Mouse (Mus musculus): ENCODE measurements around the gene Nsun4. TPM values are rescaled to one million over a fixed set of nuclear protein-coding genes. Genes with fewer than 3 reads are reported as not detected.
A peak's percentile ranks its signal among the peaks of the same experiment; 100 is the strongest.

Nsun4 gene
- polyA plus RNA-seq, 1 experiment from 2014 or later: 10.4 TPM

- Histone ChIP-seq H3K4me2 (replicated peaks) (no peak overlapping the region), H3K36me3 (replicated peaks; ENCODE audit: control insufficient read depth, insufficient read depth) (no peaks in the 10 kb centered on the region), H3K9ac (no peak overlapping the region), H3K4me1 (replicated peaks; ENCODE audit: control insufficient read depth, insufficient read depth, low read length) (no peaks in the 10 kb centered on the region), H3K4me3 (replicated peaks; ENCODE audit: low read length) (no peak overlapping the region), H3K9me3 (ENCODE audit: control insufficient read depth, low read length) (no peaks in the 10 kb centered on the region), H3K27ac (no peak overlapping the region), H3K27me3 (ENCODE audit: control insufficient read depth, insufficient read depth, low read length) (no peaks in the 10 kb centered on the region)
- peak; percentile 28 for DNase-seq (ENCODE audit: low spot score)
- peak; percentile 79; the same call in 1 of the 2 replicates for ATAC-seq (ENCODE audit: low FRiP score)
- WGBS: 81% methylated on average over 16 of the region's 16 CpGs
Observed at GRCm38 (mm10) chr4:115994662-115995375, 58.9 kb downstream of the Nsun4 start.

- Histone ChIP-seq H3K27me3 (ENCODE audit: control insufficient read depth, insufficient read depth, low read length) (peaks cover 18% of the 10 kb centered on the region), H3K4me3 (replicated peaks; ENCODE audit: low read length) (no peak overlapping the region), H3K4me1 (replicated peaks; ENCODE audit: control insufficient read depth, insufficient read depth, low read length) (no peaks in the 10 kb centered on the region), H3K27ac (no peak overlapping the region), H3K9ac (no peak overlapping the region), H3K4me2 (replicated peaks) (no peak overlapping the region), H3K36me3 (replicated peaks; ENCODE audit: control insufficient read depth, insufficient read depth) (no peaks in the 10 kb centered on the region), H3K9me3 (ENCODE audit: control insufficient read depth, low read length) (no peaks in the 10 kb centered on the region)
- no peak for DNase-seq (ENCODE audit: low spot score)
- no peak for ATAC-seq (ENCODE audit: low FRiP score)
- 80% methylated on average over 7 of the region's 7 CpGs for WGBS
Observed at GRCm38 (mm10) chr4:115989382-115989781, 64.3 kb downstream of the Nsun4 start.

- ATAC-seq (ENCODE audit: low FRiP score) (no peak), DNase-seq (ENCODE audit: low spot score) (no peak)
- H3K27me3 ChIP-seq (ENCODE audit: control insufficient read depth, insufficient read depth, low read length): peaks cover 29% of the 10 kb centered on the region
- H3K4me1 ChIP-seq (replicated peaks; ENCODE audit: control insufficient read depth, insufficient read depth, low read length): no peaks in the 10 kb centered on the region
- no peaks in the 10 kb centered on the region for H3K36me3 ChIP-seq (replicated peaks; ENCODE audit: control insufficient read depth, insufficient read depth)
- 81% methylated on average over 5 of the region's 5 CpGs for WGBS
- no peak overlapping the region for H3K4me2 ChIP-seq (replicated peaks)
- H3K9me3 ChIP-seq (ENCODE audit: control insufficient read depth, low read length): no peaks in the 10 kb centered on the region
- H3K9ac ChIP-seq: no peak overlapping the region
- no peak overlapping the region for H3K4me3 ChIP-seq (replicated peaks; ENCODE audit: low read length)
- no peak overlapping the region for H3K27ac ChIP-seq
Observed at GRCm38 (mm10) chr4:115987858-115988530, 65.7 kb downstream of the Nsun4 start.

GRCm38 (mm10) chr4:115987436-115987835 is 66.2 kb downstream of the Nsun4 start:
- no peak for ATAC-seq (ENCODE audit: low FRiP score)
- Histone ChIP-seq H3K4me1 (replicated peaks; ENCODE audit: control insufficient read depth, insufficient read depth, low read length) (no peaks in the 10 kb centered on the region), H3K9ac (no peak overlapping the region), H3K9me3 (ENCODE audit: control insufficient read depth, low read length) (no peaks in the 10 kb centered on the region), H3K4me3 (replicated peaks; ENCODE audit: low read length) (no peak overlapping the region), H3K36me3 (replicated peaks; ENCODE audit: control insufficient read depth, insufficient read depth) (no peaks in the 10 kb centered on the region), H3K27ac (no peak overlapping the region), H3K4me2 (replicated peaks) (no peak overlapping the region), H3K27me3 (ENCODE audit: control insufficient read depth, insufficient read depth, low read length) (peaks cover 30% of the 10 kb centered on the region)
- no peak for DNase-seq (ENCODE audit: low spot score)
- 90% methylated on average over 1 of the region's 1 CpGs for WGBS

- peaks cover 51% of the 10 kb centered on the region for H3K27me3 ChIP-seq (ENCODE audit: control insufficient read depth, insufficient read depth, low read length)
- ATAC-seq (ENCODE audit: low FRiP score) (no peak), DNase-seq (ENCODE audit: low spot score) (no peak)
- no peak overlapping the region for H3K27ac ChIP-seq
- WGBS: 45% methylated on average over 8 of the region's 8 CpGs
- no peak overlapping the region for H3K4me3 ChIP-seq (replicated peaks; ENCODE audit: low read length)
- no peak overlapping the region for H3K9ac ChIP-seq
- no peaks in the 10 kb centered on the region; the same call in 1 of the 2 replicates for H3K4me1 ChIP-seq (replicated peaks; ENCODE audit: control insufficient read depth, insufficient read depth, low read length)
- no peaks in the 10 kb centered on the region for H3K36me3 ChIP-seq (replicated peaks; ENCODE audit: control insufficient read depth, insufficient read depth)
- H3K9me3 ChIP-seq (ENCODE audit: control insufficient read depth, low read length): no peaks in the 10 kb centered on the region
- H3K4me2 ChIP-seq (replicated peaks): no peak overlapping the region
Observed at GRCm38 (mm10) chr4:115984967-115985366, 68.7 kb downstream of the Nsun4 start.

GRCm38 (mm10) chr4:115984111-115984510 is 69.6 kb downstream of the Nsun4 start:
- 3% methylated on average over 13 of the region's 13 CpGs for WGBS

More at GRCm38 (mm10) chr4:115984111-115984510, 69.6 kb downstream of the Nsun4 start:
- Histone ChIP-seq H3K27ac (no peak overlapping the region), H3K9ac (no peak overlapping the region), H3K4me3 (replicated peaks; ENCODE audit: low read length) (no peak overlapping the region), H3K27me3 (ENCODE audit: control insufficient read depth, insufficient read depth, low read length) (peaks cover 60% of the 10 kb centered on the region), H3K4me2 (replicated peaks) (no peak overlapping the region), H3K9me3 (ENCODE audit: control insufficient read depth, low read length) (no peaks in the 10 kb centered on the region), H3K36me3 (replicated peaks; ENCODE audit: control insufficient read depth, insufficient read depth) (no peaks in the 10 kb centered on the region), H3K4me1 (replicated peaks; ENCODE audit: control insufficient read depth, insufficient read depth, low read length) (peaks cover 7% of the 10 kb centered on the region; the same call in 1 of the 2 replicates)
- ATAC-seq (ENCODE audit: low FRiP score) (peak; percentile 35; the same call in 1 of the 2 replicates), DNase-seq (ENCODE audit: low spot score) (peak; percentile 93)

Other genes with a start within 250 kb of the Nsun4 start
- gene Mob3c, start 225.8 kb downstream of the Nsun4 start, polyA plus RNA-seq (2014; fragmentation: Nextera tagmentation; extraction: Ambion mirVana): 5.5 and 5.8 TPM in 2 replicates
- gene Mknk1, start 214.7 kb downstream of the Nsun4 start, polyA plus RNA-seq (2014; fragmentation: Nextera tagmentation; extraction: Ambion mirVana): 21.3 and 21.6 TPM in 2 replicates
- 0.13 TPM in 1 of 2 replicates, not detected in the other for gene Kncn, start 169.5 kb downstream of the Nsun4 start, polyA plus RNA-seq (2014; fragmentation: Nextera tagmentation; extraction: Ambion mirVana)
- gene 6430628N08Rik, start 163.2 kb downstream of the Nsun4 start, polyA plus RNA-seq (2014; fragmentation: Nextera tagmentation; extraction: Ambion mirVana): 0.13 TPM in 1 of 2 replicates, not detected in the other
- gene Dmbx1, start 114.0 kb downstream of the Nsun4 start, polyA plus RNA-seq (2014; fragmentation: Nextera tagmentation; extraction: Ambion mirVana): 2.7 and 3.3 TPM in 2 replicates
- gene Faah, start 36.0 kb downstream of the Nsun4 start, polyA plus RNA-seq (2014; fragmentation: Nextera tagmentation; extraction: Ambion mirVana): 18.0 and 18.5 TPM in 2 replicates
- 438 and 513 TPM in 2 replicates for gene Uqcrh, start 21.2 kb upstream of the Nsun4 start, polyA plus RNA-seq (2014; fragmentation: Nextera tagmentation; extraction: Ambion mirVana)
- 75.9 and 79.7 TPM in 2 replicates for gene Lrrc41, start 21.4 kb upstream of the Nsun4 start, polyA plus RNA-seq (2014; fragmentation: Nextera tagmentation; extraction: Ambion mirVana)
- gene Rad54l, start 69.8 kb upstream of the Nsun4 start, polyA plus RNA-seq (2014; fragmentation: Nextera tagmentation; extraction: Ambion mirVana): 7.0 and 7.2 TPM in 2 replicates
- gene Pomgnt1, start 70.0 kb upstream of the Nsun4 start, polyA plus RNA-seq (2014; fragmentation: Nextera tagmentation; extraction: Ambion mirVana): 72.1 and 73.8 TPM in 2 replicates
- 2.7 and 3.2 TPM in 2 replicates for gene Lurap1, start 97.5 kb upstream of the Nsun4 start, polyA plus RNA-seq (2014; fragmentation: Nextera tagmentation; extraction: Ambion mirVana)
- 0.21 TPM in 2 replicates for gene Tspan1, start 113.7 kb upstream of the Nsun4 start, polyA plus RNA-seq (2014; fragmentation: Nextera tagmentation; extraction: Ambion mirVana)
- not detected in 2 replicates for gene 1700042G07Rik, start 119.5 kb upstream of the Nsun4 start, polyA plus RNA-seq (2014; fragmentation: Nextera tagmentation; extraction: Ambion mirVana)
- gene Gm49337, start 119.5 kb upstream of the Nsun4 start, polyA plus RNA-seq (2014; fragmentation: Nextera tagmentation; extraction: Ambion mirVana): not detected in 2 replicates
- gene Pik3r3, start 167.7 kb upstream of the Nsun4 start, polyA plus RNA-seq (2014; fragmentation: Nextera tagmentation; extraction: Ambion mirVana): 66.3 and 69.0 TPM in 2 replicates

Measured in hindbrain, embryonic 14.5 days (tissue).